Mouse (Mus musculus): ENCODE measurements around the gene Pbx3. TPM values are rescaled to one million over a fixed set of nuclear protein-coding genes. Genes with fewer than 3 reads are reported as not detected.

Pbx3 gene
- polyA plus RNA-seq, 1 experiment, result 16.2 TPM

DNA sequence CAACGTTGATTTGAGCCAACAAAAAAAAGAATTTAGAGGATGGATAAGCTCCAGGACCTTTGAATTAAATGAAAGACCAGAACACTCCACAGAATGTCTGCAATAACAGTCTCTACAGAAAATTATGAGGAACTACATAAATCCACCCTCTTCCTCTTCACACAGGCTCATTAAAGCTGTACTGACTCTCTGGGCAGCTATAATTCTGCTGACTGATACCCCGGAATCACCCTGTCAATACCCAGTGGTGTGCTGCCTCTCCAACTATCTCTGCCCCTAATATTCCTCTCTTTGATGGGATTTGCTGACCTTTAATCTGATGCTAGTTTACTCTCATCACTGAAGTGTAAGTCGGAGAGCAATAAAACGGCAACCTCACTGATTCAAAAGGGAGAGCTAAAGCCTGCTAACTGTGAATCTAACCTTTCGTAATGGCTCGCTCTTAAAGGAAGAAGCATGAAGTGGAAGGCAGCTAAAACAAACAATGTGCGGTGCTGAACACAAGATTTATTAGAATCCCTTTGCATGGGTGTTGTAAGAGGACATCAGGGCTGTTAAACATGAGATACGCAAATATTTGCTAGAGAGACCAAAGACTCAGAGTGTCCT is 137.4 kb downstream of the Pbx3 start:
- no peaks in the 10 kb centered on the region for H3K36me3 ChIP-seq (ENCODE audit: control insufficient read depth, insufficient read depth, low read length, poor library complexity, severe bottlenecking)
- no peak for TF ChIP-seq EP300 (IDR thresholded peaks at IDR 0.05; ENCODE audit: insufficient read depth, low read depth, low read length)
- no peak for TF ChIP-seq CTCF (IDR thresholded peaks at IDR 0.05; ENCODE audit: low read depth, low read length)
- no peak for TF ChIP-seq POLR2A (IDR thresholded peaks at IDR 0.05; ENCODE audit: insufficient read depth, low read length)
- no peak overlapping the region for H3K4me3 ChIP-seq (ENCODE audit: low read depth, low read length)
- H3K27ac ChIP-seq (ENCODE audit: insufficient read depth, low read length), result no peak overlapping the region
- no peaks in the 10 kb centered on the region for H3K9me3 ChIP-seq (replicated peaks; ENCODE audit: control insufficient read depth, insufficient read depth, low read length, poor library complexity, severe bottlenecking)
- H3K9ac ChIP-seq (ENCODE audit: low read depth, poor library complexity, severe bottlenecking), result no peak overlapping the region
- H3K27me3 ChIP-seq (ENCODE audit: control insufficient read depth, insufficient read depth, low read length, poor library complexity, severe bottlenecking), result no peaks in the 10 kb centered on the region
- H3K4me1 ChIP-seq (ENCODE audit: control insufficient read depth, insufficient read depth, low read length), result peaks cover 2% of the 10 kb centered on the region

DNA sequence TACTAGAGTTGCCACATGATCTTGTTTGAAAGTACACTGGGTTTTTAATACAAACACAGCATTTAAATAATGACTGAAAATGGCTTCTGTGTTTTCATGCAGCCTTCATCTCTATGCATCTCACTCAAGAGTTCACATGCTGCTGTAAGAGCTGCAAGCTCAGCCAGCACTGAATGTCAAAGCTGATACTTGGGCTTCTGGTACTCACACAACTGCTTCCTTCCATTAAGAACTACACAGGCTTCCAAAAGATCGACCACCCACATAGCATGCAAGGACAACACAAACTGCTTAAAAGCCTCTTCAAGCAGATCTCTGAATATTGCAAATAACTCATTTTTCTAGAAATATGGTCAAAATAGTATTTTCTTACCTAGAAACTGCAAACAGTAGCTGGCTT is 138.7 kb downstream of the Pbx3 start:
- no peak for TF ChIP-seq EP300 (IDR thresholded peaks at IDR 0.05; ENCODE audit: insufficient read depth, low read depth, low read length)
- TF ChIP-seq POLR2A (IDR thresholded peaks at IDR 0.05; ENCODE audit: insufficient read depth, low read length), result no peak
- no peak for TF ChIP-seq CTCF (IDR thresholded peaks at IDR 0.05; ENCODE audit: low read depth, low read length)
- Histone ChIP-seq H3K36me3 (ENCODE audit: control insufficient read depth, insufficient read depth, low read length, poor library complexity, severe bottlenecking) (no peaks in the 10 kb centered on the region), H3K4me1 (ENCODE audit: control insufficient read depth, insufficient read depth, low read length) (peaks cover 3% of the 10 kb centered on the region), H3K27me3 (ENCODE audit: control insufficient read depth, insufficient read depth, low read length, poor library complexity, severe bottlenecking) (no peaks in the 10 kb centered on the region), H3K9me3 (replicated peaks; ENCODE audit: control insufficient read depth, insufficient read depth, low read length, poor library complexity, severe bottlenecking) (no peaks in the 10 kb centered on the region), H3K27ac (ENCODE audit: insufficient read depth, low read length) (no peak overlapping the region), H3K9ac (ENCODE audit: low read depth, poor library complexity, severe bottlenecking) (no peak overlapping the region), H3K4me3 (ENCODE audit: low read depth, low read length) (no peak overlapping the region)

DNA sequence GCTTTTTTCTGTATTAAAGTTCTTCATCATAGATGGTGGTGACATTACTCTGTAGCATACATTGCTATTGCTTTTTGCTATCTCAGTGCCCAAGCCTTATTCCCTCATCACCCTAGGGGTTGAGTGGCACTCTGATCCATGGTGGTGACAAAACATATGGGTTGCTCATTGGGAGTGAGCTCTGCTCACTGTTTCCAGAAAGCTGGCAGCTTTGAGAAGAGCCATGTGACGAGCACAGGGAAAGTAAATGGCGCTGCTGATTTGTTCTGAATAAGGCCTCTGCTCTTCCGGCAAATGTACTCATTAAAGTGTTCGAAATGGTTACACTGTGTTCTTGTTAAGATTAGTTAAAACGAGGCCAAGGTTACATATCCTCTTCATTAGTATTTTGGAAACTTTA is 139.7 kb downstream of the Pbx3 start:
- no peaks in the 10 kb centered on the region for H3K36me3 ChIP-seq (ENCODE audit: control insufficient read depth, insufficient read depth, low read length, poor library complexity, severe bottlenecking)
- peaks cover 3% of the 10 kb centered on the region for H3K4me1 ChIP-seq (ENCODE audit: control insufficient read depth, insufficient read depth, low read length)
- no peak overlapping the region for H3K9ac ChIP-seq (ENCODE audit: low read depth, poor library complexity, severe bottlenecking)
- H3K27me3 ChIP-seq (ENCODE audit: control insufficient read depth, insufficient read depth, low read length, poor library complexity, severe bottlenecking), result no peaks in the 10 kb centered on the region
- H3K9me3 ChIP-seq (replicated peaks; ENCODE audit: control insufficient read depth, insufficient read depth, low read length, poor library complexity, severe bottlenecking), result no peaks in the 10 kb centered on the region
- no peak overlapping the region for H3K27ac ChIP-seq (ENCODE audit: insufficient read depth, low read length)
- no peak overlapping the region for H3K4me3 ChIP-seq (ENCODE audit: low read depth, low read length)
- TF ChIP-seq CTCF (IDR thresholded peaks at IDR 0.05; ENCODE audit: low read depth, low read length) (no peak), POLR2A (IDR thresholded peaks at IDR 0.05; ENCODE audit: insufficient read depth, low read length) (no peak), EP300 (IDR thresholded peaks at IDR 0.05; ENCODE audit: insufficient read depth, low read depth, low read length) (no peak)

DNA sequence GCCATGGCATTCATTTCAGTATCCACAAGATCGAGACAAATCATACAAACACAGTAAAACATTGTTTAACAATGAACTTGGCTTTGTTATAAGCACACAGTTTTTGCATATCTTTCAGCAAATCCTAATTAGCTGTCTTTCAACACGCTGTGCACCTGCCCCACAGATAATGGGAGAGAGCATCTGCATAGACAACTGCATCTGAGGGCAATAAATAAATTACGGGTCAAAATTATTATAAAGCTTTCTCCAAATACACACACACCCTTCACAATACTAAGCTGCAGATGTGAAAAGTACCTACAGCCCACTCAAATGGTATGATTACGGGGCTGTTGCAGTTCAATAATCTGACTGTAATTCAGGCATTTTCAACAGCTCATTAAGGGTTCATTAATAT is 145.3 kb downstream of the Pbx3 start:
- Histone ChIP-seq H3K9me3 (replicated peaks; ENCODE audit: control insufficient read depth, insufficient read depth, low read length, poor library complexity, severe bottlenecking) (no peaks in the 10 kb centered on the region), H3K4me3 (ENCODE audit: low read depth, low read length) (no peak overlapping the region), H3K9ac (ENCODE audit: low read depth, poor library complexity, severe bottlenecking) (no peak overlapping the region), H3K4me1 (ENCODE audit: control insufficient read depth, insufficient read depth, low read length) (peaks cover 3% of the 10 kb centered on the region), H3K27me3 (ENCODE audit: control insufficient read depth, insufficient read depth, low read length, poor library complexity, severe bottlenecking) (no peaks in the 10 kb centered on the region), H3K27ac (ENCODE audit: insufficient read depth, low read length) (no peak overlapping the region), H3K36me3 (ENCODE audit: control insufficient read depth, insufficient read depth, low read length, poor library complexity, severe bottlenecking) (no peaks in the 10 kb centered on the region)
- no peak for TF ChIP-seq CTCF (IDR thresholded peaks at IDR 0.05; ENCODE audit: low read depth, low read length)
- no peak for TF ChIP-seq EP300 (IDR thresholded peaks at IDR 0.05; ENCODE audit: insufficient read depth, low read depth, low read length)
- TF ChIP-seq POLR2A (IDR thresholded peaks at IDR 0.05; ENCODE audit: insufficient read depth, low read length), result no peak

DNA sequence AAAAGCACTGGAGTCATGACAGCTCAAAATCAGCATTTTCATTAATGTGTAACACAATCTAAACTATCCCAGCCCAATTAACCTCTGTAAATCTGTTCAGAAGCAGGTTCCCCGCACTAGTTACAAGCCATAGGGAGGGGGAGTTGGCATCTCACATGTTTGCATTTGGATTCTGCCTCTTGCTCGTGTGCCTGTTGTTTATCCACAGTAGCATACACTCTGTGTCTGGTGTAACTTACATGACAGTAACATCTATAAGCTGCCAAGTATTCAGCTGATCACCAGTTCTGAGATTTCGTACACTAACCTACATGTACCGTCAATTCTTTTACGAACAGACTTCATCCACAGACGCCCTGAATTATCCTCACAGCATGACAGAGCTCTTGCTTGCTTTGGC is 147.5 kb downstream of the Pbx3 start:
- no peaks in the 10 kb centered on the region for H3K9me3 ChIP-seq (replicated peaks; ENCODE audit: control insufficient read depth, insufficient read depth, low read length, poor library complexity, severe bottlenecking)
- no peak overlapping the region for H3K4me3 ChIP-seq (ENCODE audit: low read depth, low read length)
- no peaks in the 10 kb centered on the region for H3K27me3 ChIP-seq (ENCODE audit: control insufficient read depth, insufficient read depth, low read length, poor library complexity, severe bottlenecking)
- peaks cover 1% of the 10 kb centered on the region for H3K4me1 ChIP-seq (ENCODE audit: control insufficient read depth, insufficient read depth, low read length)
- H3K27ac ChIP-seq (ENCODE audit: insufficient read depth, low read length), result no peak overlapping the region
- no peak overlapping the region for H3K9ac ChIP-seq (ENCODE audit: low read depth, poor library complexity, severe bottlenecking)
- no peak for TF ChIP-seq POLR2A (IDR thresholded peaks at IDR 0.05; ENCODE audit: insufficient read depth, low read length)
- no peak for TF ChIP-seq EP300 (IDR thresholded peaks at IDR 0.05; ENCODE audit: insufficient read depth, low read depth, low read length)
- TF ChIP-seq CTCF (IDR thresholded peaks at IDR 0.05; ENCODE audit: low read depth, low read length), result no peak
- H3K36me3 ChIP-seq (ENCODE audit: control insufficient read depth, insufficient read depth, low read length, poor library complexity, severe bottlenecking), result no peaks in the 10 kb centered on the region

DNA sequence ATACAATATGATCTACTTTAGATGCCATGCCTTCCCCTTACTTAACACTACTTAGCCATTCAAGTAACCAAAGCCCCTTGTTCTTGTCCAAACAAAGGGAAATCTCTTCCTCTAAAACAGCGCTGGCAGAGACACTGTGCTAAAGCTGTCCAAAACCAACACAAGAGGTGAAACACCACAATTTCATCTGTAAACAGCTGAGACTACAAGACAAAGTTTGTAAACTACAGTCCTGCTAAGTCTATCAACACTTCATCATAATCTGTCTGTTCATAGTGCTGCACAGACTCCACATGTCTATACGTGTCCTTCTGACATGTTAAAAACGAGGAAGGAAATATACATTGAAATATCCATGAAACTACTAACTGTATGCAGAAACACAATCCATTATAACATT is 151.5 kb downstream of the Pbx3 start:
- Histone ChIP-seq H3K4me3 (ENCODE audit: low read depth, low read length) (no peak overlapping the region), H3K36me3 (ENCODE audit: control insufficient read depth, insufficient read depth, low read length, poor library complexity, severe bottlenecking) (no peaks in the 10 kb centered on the region), H3K9me3 (replicated peaks; ENCODE audit: control insufficient read depth, insufficient read depth, low read length, poor library complexity, severe bottlenecking) (no peaks in the 10 kb centered on the region), H3K4me1 (ENCODE audit: control insufficient read depth, insufficient read depth, low read length) (no peaks in the 10 kb centered on the region), H3K9ac (ENCODE audit: low read depth, poor library complexity, severe bottlenecking) (no peak overlapping the region), H3K27ac (ENCODE audit: insufficient read depth, low read length) (no peak overlapping the region), H3K27me3 (ENCODE audit: control insufficient read depth, insufficient read depth, low read length, poor library complexity, severe bottlenecking) (no peaks in the 10 kb centered on the region)
- TF ChIP-seq CTCF (IDR thresholded peaks at IDR 0.05; ENCODE audit: low read depth, low read length) (no peak), POLR2A (IDR thresholded peaks at IDR 0.05; ENCODE audit: insufficient read depth, low read length) (no peak), EP300 (IDR thresholded peaks at IDR 0.05; ENCODE audit: insufficient read depth, low read depth, low read length) (no peak)
